Mouse (Mus musculus) thymus, postnatal 10 days (tissue): ENCODE measurements at regions not wholly inside any gene's neighbourhood (a gene's known extent, or its start where the extent isn't known, plus 50 kb on each side); places are given as distances from the start of the nearest gene placed in this dataset.
"Not testable (repeated sequence)": the region's sequence is repeated elsewhere in the genome, so short reads cannot be mapped to it uniquely, and the experiment has no call there.

Source experiments
- DNase-seq, 2 experiments: peaks; one replicate each; pipeline ENCODE4 v3.0.0; 2021; ENCODE audit warnings: low spot score in 2 of 2

- no peak for DNase-seq
These were observed 57.8 kb downstream of the Dusp6 start for GRCm38 (mm10) chr10:99320797-99321196.

- no peak for DNase-seq
These were observed 60.3 kb downstream of the Dusp6 start for GRCm38 (mm10) chr10:99323358-99323757.

DNA sequence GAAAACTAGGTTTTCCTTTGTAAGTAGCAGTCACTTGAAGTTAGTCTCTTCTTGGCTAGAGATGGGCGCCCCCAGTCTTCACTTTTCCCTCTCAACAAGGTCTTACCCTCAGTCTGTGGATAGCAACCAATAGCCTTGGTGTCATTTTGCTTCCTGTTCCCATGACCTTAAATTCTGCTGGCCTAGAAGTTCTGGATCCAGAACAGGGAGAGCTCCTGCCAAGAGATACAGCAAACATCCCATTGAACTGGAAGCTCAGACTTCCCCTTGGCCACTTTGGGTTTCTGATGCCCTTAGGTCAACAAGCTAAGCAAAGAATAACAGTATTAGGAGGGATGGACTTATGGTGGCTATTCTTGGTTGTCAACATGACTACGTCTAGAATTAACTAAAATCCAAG, 64.5 kb downstream of the Dusp6 start:
- DNase-seq = no peak

DNA sequence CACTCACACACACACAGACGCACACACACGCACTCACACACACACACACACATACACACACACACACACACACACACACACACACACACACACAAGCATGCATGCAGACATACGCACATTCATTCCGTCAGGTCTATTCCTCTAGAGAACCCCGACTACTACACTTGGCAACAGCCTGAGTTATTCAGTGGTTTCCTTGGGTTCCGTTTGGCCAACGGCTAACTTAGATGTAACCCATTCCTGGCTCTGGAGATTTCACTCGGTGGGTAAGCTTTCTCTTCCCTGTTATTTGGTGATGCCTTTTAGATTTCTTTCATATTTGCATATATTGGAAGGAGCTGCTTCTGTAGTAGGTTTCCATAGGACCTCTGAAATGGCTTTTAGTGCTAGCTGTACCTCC, 65.5 kb downstream of the Dusp6 start:
- DNase-seq = no peak

- no peak for DNase-seq
These were observed 66.4 kb downstream of the Dusp6 start for GRCm38 (mm10) chr10:99329469-99329868.

- DNase-seq = no peak
These were observed 67.5 kb downstream of the Dusp6 start for GRCm38 (mm10) chr10:99330519-99330918.

DNA sequence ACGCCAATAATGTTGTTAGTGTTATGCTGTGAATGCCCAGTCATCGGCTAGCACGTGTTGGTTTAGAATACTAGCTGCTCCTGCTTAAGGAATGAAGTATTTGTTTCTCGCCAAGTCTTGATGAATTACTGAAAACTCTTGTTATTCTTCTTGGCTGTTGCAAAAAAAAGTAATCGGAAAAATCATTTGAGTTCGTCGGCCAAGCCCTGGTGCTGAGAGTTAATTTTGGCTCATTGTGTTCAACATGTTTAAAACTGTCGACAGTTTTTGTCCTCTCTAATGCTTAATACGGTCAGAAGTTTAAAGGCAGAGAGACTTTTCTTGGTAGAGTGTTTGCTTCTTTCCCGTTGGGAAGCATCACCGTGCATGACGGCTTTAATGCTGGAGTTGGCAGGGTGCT, 68.8 kb downstream of the Dusp6 start:
- DNase-seq = no peak

GRCm38 (mm10) chr10:99333831-99334230, 70.8 kb downstream of the Dusp6 start:
- DNase-seq = no peak

- no peak for DNase-seq
These were observed 73.1 kb downstream of the Dusp6 start for GRCm38 (mm10) chr10:99336091-99336490.

DNA sequence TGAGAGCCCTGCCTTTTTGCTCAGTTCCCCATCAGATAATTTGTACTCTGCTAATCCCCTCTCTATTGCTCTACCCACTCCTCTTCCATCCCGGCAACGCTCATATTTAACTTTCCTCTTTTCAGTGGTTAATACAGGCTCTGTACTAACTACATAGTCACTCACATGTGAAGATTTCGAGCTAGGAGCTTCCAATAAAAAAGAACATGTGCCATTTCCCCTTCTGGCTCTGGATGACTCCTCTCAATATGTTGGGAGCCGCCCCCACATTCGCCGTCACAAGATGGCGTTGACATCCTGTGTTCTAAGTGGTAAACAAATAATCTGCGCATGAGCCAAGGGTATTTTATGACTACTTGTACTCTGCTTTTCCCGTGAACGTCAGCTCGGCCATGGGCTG, 75.8 kb downstream of the Dusp6 start:
- not testable (repeated sequence) for DNase-seq

- DNase-seq = peak; percentile 29 to 76
These were observed 76.4 kb downstream of the Dusp6 start for GRCm38 (mm10) chr10:99339291-99339912.

DNA sequence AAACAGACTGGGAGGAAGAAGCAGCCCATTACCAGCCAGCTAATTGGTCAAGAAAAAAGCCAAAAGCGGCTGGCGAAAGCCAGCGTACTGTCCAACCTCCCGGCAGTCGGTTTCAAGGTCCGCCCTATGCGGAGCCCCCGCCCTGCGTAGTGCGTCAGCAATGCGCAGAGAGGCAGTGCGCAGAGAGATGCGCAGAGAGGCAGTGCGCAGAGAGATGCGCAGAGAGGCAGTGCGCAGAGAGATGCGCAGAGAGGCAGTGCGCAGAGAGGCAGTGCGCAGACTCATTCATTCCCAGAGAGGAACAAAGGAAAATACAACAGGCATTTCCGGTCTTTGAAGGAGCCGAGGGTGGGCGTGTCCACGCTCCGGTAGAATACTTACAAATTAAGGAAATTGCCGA, 77.0 kb downstream of the Dusp6 start:
- not testable (repeated sequence) for DNase-seq

DNA sequence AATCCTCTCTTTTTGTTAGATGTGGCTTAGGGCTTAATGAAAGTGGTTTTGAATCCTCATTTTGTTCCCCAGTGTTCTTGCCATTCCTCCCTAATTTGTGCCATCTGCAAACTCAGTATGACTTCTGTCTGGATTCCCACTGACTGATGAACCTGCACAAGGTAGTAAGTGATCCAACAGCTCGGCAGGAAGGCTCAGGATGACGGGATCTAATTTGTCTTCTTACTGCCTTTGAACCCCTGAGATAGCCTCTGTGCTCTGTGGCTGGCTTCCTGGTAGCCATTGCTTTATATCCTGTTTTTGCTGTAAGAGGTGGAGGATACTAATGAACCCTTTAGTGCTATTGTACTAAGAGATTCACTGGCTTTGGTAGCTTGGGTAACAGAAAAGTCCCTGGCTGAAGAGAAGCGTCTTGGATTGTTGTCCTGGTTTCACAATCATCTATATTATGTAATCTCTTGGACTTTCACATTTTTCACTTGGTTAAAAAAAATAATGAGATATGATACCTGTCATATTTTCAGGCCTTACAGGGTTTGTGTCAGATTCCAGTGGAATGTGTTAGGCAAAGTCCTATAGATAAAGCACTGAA, 86.2 kb downstream of the Dusp6 start:
- no peak for DNase-seq

DNA sequence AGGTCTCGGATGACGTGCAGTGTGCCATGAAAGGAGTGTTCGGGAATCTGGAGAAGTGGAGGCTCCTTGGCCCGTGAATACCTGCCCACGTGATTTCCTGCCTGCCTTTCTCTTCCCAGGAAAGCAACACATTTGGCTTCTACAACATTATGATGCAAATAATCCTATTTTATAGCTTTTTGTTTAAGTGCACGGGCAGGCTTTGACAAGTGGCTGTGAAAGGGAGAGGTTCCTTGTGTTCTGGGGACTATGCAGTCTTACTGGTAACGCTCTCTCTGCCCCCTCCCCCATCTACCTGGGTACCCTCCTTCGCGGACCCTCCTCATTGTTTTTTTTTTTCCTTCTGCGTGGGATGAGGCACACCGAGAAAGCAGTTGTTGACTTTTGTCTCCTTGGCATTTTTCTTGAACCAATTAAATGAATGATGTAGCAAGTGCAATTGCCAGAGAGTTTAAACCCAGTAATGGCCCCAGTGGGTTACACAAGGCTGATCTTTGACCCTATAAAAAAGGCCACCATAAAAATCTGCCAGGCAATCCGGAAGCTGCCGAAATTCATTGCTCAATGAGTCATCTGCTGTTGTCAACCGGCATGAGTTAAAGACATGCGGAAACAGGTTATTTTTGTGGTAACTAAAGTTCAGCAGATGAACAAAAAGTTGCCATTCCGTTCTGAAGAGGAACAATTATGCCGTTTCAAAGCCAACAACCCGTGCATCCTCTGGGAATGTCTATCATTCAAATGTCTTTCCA, 90.7 kb downstream of the Dusp6 start:
- DNase-seq = no peak

GRCm38 (mm10) chr10:99354352-99354751, 91.3 kb downstream of the Dusp6 start:
- DNase-seq = no peak

DNA sequence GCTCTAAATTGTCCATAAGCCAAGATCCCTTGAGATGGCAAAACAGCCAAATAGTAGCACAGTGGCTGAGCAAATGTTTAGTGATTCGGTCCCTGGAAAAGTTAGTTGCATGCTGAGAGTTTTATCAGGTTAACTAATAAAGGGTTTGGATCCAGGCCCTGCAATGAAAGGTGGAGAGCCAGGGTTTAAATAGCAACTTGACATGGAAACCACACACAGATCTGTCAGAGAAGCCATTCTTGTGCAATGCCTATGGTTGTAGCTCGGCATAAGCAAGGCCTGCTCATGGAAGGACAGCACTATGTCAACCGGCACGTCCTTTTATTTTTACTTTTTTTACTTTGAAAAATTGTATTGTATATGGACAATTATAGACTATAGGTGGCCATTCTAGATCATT, 92.3 kb downstream of the Dusp6 start:
- DNase-seq = no peak

GRCm38 (mm10) chr10:99356221-99356620, 93.2 kb downstream of the Dusp6 start:
- no peak for DNase-seq

- no peak for DNase-seq
These were observed 93.9 kb downstream of the Dusp6 start for GRCm38 (mm10) chr10:99356883-99357282.

DNA sequence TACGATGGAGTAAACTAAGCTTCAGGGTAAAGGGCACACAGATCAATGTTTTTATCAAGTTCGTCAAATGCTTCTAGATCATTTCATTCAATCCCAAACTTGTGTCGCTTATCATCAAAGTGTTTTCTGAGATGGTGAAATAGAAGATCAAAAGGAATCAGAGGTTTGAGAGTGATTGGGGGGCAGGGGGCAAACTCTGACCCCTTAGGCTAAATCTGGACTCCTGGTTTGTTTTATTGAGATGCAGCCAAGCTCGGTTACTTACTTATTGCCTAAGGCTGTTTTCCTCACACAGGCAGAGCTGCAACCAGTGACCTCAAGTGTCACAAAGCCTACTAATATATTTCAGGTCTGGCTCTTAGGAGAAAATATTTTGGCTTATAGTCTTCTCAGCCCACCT, 94.3 kb downstream of the Dusp6 start:
- no peak for DNase-seq

GRCm38 (mm10) chr10:99358256-99358655, 95.2 kb downstream of the Dusp6 start:
- DNase-seq = no peak

GRCm38 (mm10) chr10:99359439-99359866, 96.4 kb downstream of the Dusp6 start:
- DNase-seq = no peak

DNA sequence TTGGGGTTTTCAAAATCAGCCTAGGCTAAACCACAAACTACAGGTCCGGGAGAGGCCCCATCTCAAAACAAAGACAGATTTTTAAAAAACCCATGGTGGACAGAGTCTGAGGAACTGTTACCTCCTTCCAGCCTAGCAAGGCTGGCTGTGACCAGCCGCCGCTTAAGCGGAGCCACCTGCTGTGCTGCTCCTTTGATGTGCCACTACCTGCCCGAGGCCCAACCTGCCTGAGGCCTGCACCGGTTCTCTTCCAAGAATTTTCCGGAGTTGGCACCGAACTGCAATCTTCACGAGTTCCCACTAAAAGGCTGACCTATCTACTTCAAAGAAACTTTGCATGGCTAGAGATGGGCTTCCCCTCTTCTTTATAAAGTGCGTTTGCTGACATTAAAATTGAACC, 97.6 kb downstream of the Dusp6 start:
- not testable (repeated sequence) for DNase-seq

- no peak for DNase-seq
These were observed 103.1 kb downstream of the Dusp6 start for GRCm38 (mm10) chr10:99366162-99366561.
